Mouse (Mus musculus) ES-Bruce4 (cell line): Measurements from ENCODE around the gene Scn1b.

Experiments used
- CTCF ChIP-seq: IDR thresholded peaks from one replicate; pipeline ENCODE4 v1.8.1; 2011; ENCODE audit warnings: low read depth, low read length
- EP300 ChIP-seq: IDR thresholded peaks from 2 replicates; pipeline ENCODE4 v1.6.1; 2011; ENCODE audit warnings: low read depth, low read length; ENCODE audit not compliant: insufficient read depth
- POLR2A ChIP-seq: IDR thresholded peaks from one replicate; pipeline ENCODE4 v1.8.1; 2011; ENCODE audit warnings: low read length; ENCODE audit not compliant: insufficient read depth

GRCm38 (mm10) chr7:31079670-31080069 lies 47.1 kb downstream of the Scn1b start:
- TF ChIP-seq POLR2A (no peak), CTCF (no peak), EP300 (no peak)
